Mouse (Mus musculus) midbrain, embryonic 14.5 days (tissue): Measurements from ENCODE around the gene Slc45a2. TPM values are rescaled to one million over a fixed set of nuclear protein-coding genes. Genes with fewer than 3 reads are reported as not detected.
A peak's percentile ranks its signal among the peaks of the same experiment; 100 is the strongest.
"Not testable (repeated sequence)": the region's sequence is repeated elsewhere in the genome, so short reads cannot be mapped to it uniquely, and the experiment has no call there.

ENCODE experiments used
- ATAC-seq: fragments of 200-750 bp; cut with Nextera tagmentation; 2 replicates; pipeline ENCODE4 v1.8.0; 2017; ENCODE audit warnings: moderate number of reproducible peaks, moderate library complexity; ENCODE audit not compliant: low FRiP score, low TSS enrichment
- DNase-seq: peaks from one replicate; pipeline ENCODE4 v3.0.0-alpha.2; 2015
- H3K27ac ChIP-seq: fragments of 300-500 bp; sonication (generic); replicated peaks from 2 replicates; pipeline ENCODE4 v1.5.1; 2014; ENCODE audit warnings: mild to moderate bottlenecking, low read depth, low read length, moderate library complexity
- H3K27me3 ChIP-seq: fragments of 300-500 bp; sonication (generic); 2 replicates; pipeline ENCODE4 v1.6.1; 2014; ENCODE audit warnings: low read length, control low read depth, mixed read lengths; ENCODE audit not compliant: control insufficient read depth, insufficient read depth
- H3K36me3 ChIP-seq: fragments of 300-500 bp; sonication (generic); 2 replicates; pipeline ENCODE4 v1.6.1; 2014; ENCODE audit warnings: low read length, control low read depth; ENCODE audit not compliant: control insufficient read depth, insufficient read depth
- H3K4me1 ChIP-seq: fragments of 300-500 bp; sonication (generic); 2 replicates; pipeline ENCODE4 v1.6.1; 2014; ENCODE audit warnings: mild to moderate bottlenecking, antibody characterized with exemption, low read length, control low read depth; ENCODE audit not compliant: control insufficient read depth, insufficient read depth
- H3K4me2 ChIP-seq: fragments of 300-500 bp; sonication (generic); 2 replicates; pipeline ENCODE4 v1.6.1; 2014; ENCODE audit warnings: mild to moderate bottlenecking, low read length, moderate library complexity
- H3K4me3 ChIP-seq: fragments of 300-500 bp; sonication (generic); replicated peaks from 2 replicates; pipeline ENCODE4 v1.5.1; 2014; ENCODE audit warnings: low read depth, low read length
- H3K9ac ChIP-seq: fragments of 300-500 bp; sonication (generic); replicated peaks from 2 replicates; pipeline ENCODE4 v1.6.1; 2014; ENCODE audit warnings: mild to moderate bottlenecking, low read length, moderate library complexity
- H3K9me3 ChIP-seq: fragments of 300-500 bp; sonication (generic); 2 replicates; pipeline ENCODE4 v1.6.1; 2016; ENCODE audit warnings: low read length, control low read depth, mixed read lengths; ENCODE audit not compliant: control insufficient read depth
- WGBS: fragments of 180-500 bp; shearing (Covaris S2); extraction: QIAGEN DNeasy Blood & Tissue Kit; methylation state at CpG from one replicate; pipeline ENCODE4 v1.1.7; 2014; 5-methylcytosine and 5-hydroxymethylcytosine counted together
- polyA plus RNA-seq: library from polyadenylated mRNA; unstranded; fragments of >200 nt; fragmentation: Nextera tagmentation; extraction: Ambion mirVana; gene quantifications from 2 replicates; pipeline ENCODE4 v1.2.1, GENCODE M21; 2014

The Slc45a2 gene
- polyA plus RNA-seq, 1 experiment from 2014 or later: not detected

- not testable (repeated sequence) for H3K27me3 ChIP-seq, H3K4me3 ChIP-seq, H3K9me3 ChIP-seq, H3K9ac ChIP-seq, H3K27ac ChIP-seq, ATAC-seq, H3K4me1 ChIP-seq, H3K4me2 ChIP-seq, DNase-seq
- peaks cover 11% of the 10 kb centered on the region for H3K36me3 ChIP-seq
- WGBS: 79% methylated on average over 2 of the region's 2 CpGs
These were observed 14.0 kb upstream of the Slc45a2 start for GRCm38 (mm10) chr15:10986477-10986876.

DNA sequence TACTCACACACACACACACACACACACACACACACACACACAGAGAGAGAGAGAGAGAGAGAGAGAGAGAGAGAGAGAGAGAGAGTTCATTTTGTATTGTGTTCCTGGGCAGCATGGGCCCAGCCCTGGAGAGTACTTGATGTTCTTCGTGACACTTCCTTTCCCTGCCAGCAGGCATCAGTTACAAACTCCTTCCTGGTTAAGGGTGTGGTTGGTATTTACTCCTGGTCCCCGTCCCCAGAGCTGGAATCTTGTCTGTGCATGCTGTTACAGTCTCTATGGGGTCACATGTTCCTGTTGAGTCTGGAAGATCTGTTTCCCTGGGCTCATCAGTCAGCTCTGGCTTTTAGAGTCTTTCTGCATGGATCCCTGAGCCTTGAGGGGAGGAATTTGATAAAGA lies 10.1 kb upstream of the Slc45a2 start:
- Histone ChIP-seq H3K36me3 (peaks cover 11% of the 10 kb centered on the region), H3K4me3 (no peak overlapping the region), H3K27ac (no peak overlapping the region), H3K9ac (no peak overlapping the region), H3K9me3 (no peaks in the 10 kb centered on the region), H3K4me1 (no peaks in the 10 kb centered on the region), H3K4me2 (no peak overlapping the region), H3K27me3 (no peaks in the 10 kb centered on the region)
- no peak for ATAC-seq
- 72% methylated on average over 2 of the region's 2 CpGs for WGBS
- no peak for DNase-seq

DNA sequence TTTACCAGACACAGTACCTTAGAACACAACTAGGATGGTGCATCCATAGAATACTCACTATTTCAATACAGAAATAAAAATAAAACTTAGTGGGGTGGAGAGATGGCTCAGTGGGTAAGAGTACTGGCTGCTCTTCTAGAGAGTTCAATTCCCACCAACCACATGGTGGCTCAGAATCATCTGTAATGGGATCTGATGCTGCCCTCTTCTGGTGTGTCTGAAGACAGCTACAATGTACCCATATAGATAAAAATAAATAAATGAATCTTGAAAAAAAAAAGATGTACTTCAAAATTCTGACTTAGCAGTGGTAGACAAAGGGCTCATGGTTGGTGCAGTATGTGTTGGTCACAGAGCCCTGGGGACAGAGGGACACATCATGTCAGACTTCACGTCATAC lies 9.0 kb upstream of the Slc45a2 start:
- DNase-seq: no peak
- no peaks in the 10 kb centered on the region for H3K4me1 ChIP-seq
- H3K9me3 ChIP-seq: no peaks in the 10 kb centered on the region
- H3K27ac ChIP-seq: no peak overlapping the region
- H3K27me3 ChIP-seq: no peaks in the 10 kb centered on the region
- H3K36me3 ChIP-seq: peaks cover 11% of the 10 kb centered on the region
- no peak overlapping the region for H3K9ac ChIP-seq
- ATAC-seq: no peak
- 93% methylated on average over 1 of the region's 1 CpGs for WGBS
- no peak overlapping the region for H3K4me3 ChIP-seq
- H3K4me2 ChIP-seq: no peak overlapping the region

GRCm38 (mm10) chr15:10999832-11000231 lies 689 bp upstream of the Slc45a2 start:
- H3K9ac ChIP-seq: no peak overlapping the region
- 43% methylated on average over 5 of the region's 5 CpGs for WGBS
- H3K4me2 ChIP-seq: peak overlapping the region; percentile 22; the same call in 1 of the 2 replicates
- ATAC-seq: no peak
- H3K27ac ChIP-seq: no peak overlapping the region
- H3K4me3 ChIP-seq: no peak overlapping the region
- H3K27me3 ChIP-seq: no peaks in the 10 kb centered on the region
- peak; percentile 31 for DNase-seq
- H3K4me1 ChIP-seq: no peaks in the 10 kb centered on the region
- no peaks in the 10 kb centered on the region for H3K36me3 ChIP-seq
- no peaks in the 10 kb centered on the region for H3K9me3 ChIP-seq

DNA sequence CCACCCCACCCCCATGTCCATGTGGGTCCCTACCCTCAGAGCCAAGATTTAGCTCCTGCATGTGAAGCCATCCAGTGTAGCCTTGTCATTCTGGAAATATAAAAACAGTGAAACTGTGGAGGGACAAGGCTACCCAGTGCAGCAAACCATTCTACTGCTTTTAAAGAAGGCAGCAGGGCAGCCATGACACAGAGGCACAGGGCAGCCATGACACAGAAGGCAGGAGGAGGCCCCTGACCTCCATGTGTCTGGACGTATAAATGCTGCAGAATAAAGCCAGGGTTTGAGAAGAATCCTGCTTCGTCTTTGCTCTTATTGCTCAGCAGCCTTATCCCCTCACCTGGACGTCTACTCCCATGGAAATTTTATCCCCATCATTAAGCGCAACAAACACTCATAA lies 3.3 kb downstream of the Slc45a2 start:
- Histone ChIP-seq H3K9ac (no peak overlapping the region), H3K9me3 (no peaks in the 10 kb centered on the region), H3K4me2 (no peak overlapping the region), H3K36me3 (no peaks in the 10 kb centered on the region), H3K4me1 (no peaks in the 10 kb centered on the region), H3K4me3 (no peak overlapping the region), H3K27me3 (no peaks in the 10 kb centered on the region), H3K27ac (no peak overlapping the region)
- ATAC-seq (no peak), DNase-seq (no peak)
- WGBS: 87% methylated on average over 4 of the region's 4 CpGs

- H3K9me3 ChIP-seq: no peaks in the 10 kb centered on the region
- no peak overlapping the region for H3K4me3 ChIP-seq
- no peak overlapping the region for H3K4me2 ChIP-seq
- 92% methylated on average over 6 of the region's 6 CpGs for WGBS
- no peaks in the 10 kb centered on the region for H3K27me3 ChIP-seq
- H3K4me1 ChIP-seq: no peaks in the 10 kb centered on the region
- H3K36me3 ChIP-seq: no peaks in the 10 kb centered on the region
- no peak for DNase-seq
- H3K27ac ChIP-seq: no peak overlapping the region
- no peak for ATAC-seq
- H3K9ac ChIP-seq: no peak overlapping the region
These were observed 4.1 kb downstream of the Slc45a2 start for GRCm38 (mm10) chr15:11004646-11005045.

GRCm38 (mm10) chr15:11008756-11009155 lies 8.2 kb downstream of the Slc45a2 start:
- ATAC-seq: no peak
- Histone ChIP-seq H3K4me2 (no peak overlapping the region), H3K4me3 (no peak overlapping the region), H3K9ac (no peak overlapping the region), H3K4me1 (no peaks in the 10 kb centered on the region), H3K36me3 (no peaks in the 10 kb centered on the region), H3K27ac (no peak overlapping the region), H3K9me3 (no peaks in the 10 kb centered on the region), H3K27me3 (no peaks in the 10 kb centered on the region)
- peak; percentile 33 for DNase-seq
- 22% methylated on average over 5 of the region's 5 CpGs for WGBS

DNA sequence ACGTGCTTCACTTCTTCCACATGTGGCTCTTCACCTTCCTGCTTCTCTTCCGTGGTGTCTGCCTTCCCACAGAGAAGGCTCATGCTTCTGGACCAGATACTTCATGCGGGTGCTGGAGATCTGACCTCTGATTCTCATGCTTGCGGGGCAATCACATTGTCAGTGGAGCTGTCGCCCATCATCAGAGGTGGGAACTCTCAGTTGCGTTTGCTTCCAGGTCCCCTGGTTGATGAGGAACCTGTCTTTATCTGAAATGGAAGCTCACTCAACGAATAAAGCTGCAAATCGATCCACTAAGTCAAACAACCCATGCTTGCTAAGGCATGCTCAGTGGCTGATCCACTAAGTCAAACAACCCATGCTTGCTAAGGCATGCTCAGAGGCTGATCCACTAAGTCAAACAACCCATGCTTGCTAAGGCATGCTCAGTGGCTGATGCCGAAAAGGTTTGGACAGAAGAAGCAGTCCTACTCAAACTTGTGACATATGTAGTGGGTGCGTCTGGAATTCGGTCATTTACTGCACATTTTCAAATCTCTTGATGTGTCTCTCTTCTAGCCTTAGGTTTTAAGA lies 10.5 kb downstream of the Slc45a2 start:
- Histone ChIP-seq H3K27me3 (no peaks in the 10 kb centered on the region), H3K4me3 (no peak overlapping the region), H3K27ac (no peak overlapping the region), H3K9ac (no peak overlapping the region), H3K36me3 (no peaks in the 10 kb centered on the region), H3K4me1 (no peaks in the 10 kb centered on the region), H3K4me2 (no peak overlapping the region), H3K9me3 (no peaks in the 10 kb centered on the region)
- ATAC-seq (no peak), DNase-seq (no peak)
- WGBS: 93% methylated on average over 11 of the region's 11 CpGs

GRCm38 (mm10) chr15:11014931-11015330 lies 14.4 kb downstream of the Slc45a2 start:
- no peak overlapping the region for H3K4me2 ChIP-seq
- WGBS: 6% methylated on average over 2 of the region's 2 CpGs
- DNase-seq (no peak), ATAC-seq (no peak)
- H3K27ac ChIP-seq: no peak overlapping the region
- no peak overlapping the region for H3K9ac ChIP-seq
- H3K4me1 ChIP-seq: no peaks in the 10 kb centered on the region
- no peaks in the 10 kb centered on the region for H3K9me3 ChIP-seq
- no peak overlapping the region for H3K4me3 ChIP-seq
- no peaks in the 10 kb centered on the region for H3K36me3 ChIP-seq
- no peaks in the 10 kb centered on the region for H3K27me3 ChIP-seq
